Mouse (Mus musculus) lung, adult 2 months (tissue): ENCODE data around the gene Tmprss9.

Experiments
- CTCF ChIP-seq: fragments of 200-500 bp; IDR thresholded peaks from 2 replicates; pipeline ENCODE4 v1.5.1; 2011; ENCODE audit warnings: mild to moderate bottlenecking, low read length, control low read depth; ENCODE audit not compliant: insufficient read depth
- POLR2A ChIP-seq: fragments of 200-500 bp; IDR thresholded peaks from 2 replicates; pipeline ENCODE4 v1.6.1; 2011; ENCODE audit warnings: low read depth, mild to moderate bottlenecking, control low read depth, low read length, borderline replicate concordance; ENCODE audit errors: extremely low read depth

GRCm38 (mm10) chr10:80848571-80848970 lies 23.1 kb upstream of the Tmprss9 start:
- TF ChIP-seq POLR2A (no peak), CTCF (no peak)
